Mouse (Mus musculus) Patski (cell line): ENCODE measurements around the gene Mgat4b. TPM values are rescaled to one million over a fixed set of nuclear protein-coding genes. Genes with fewer than 3 reads are reported as not detected.

Experiments used
- ATAC-seq: fragments of 100-300 bp; one replicate; pipeline ENCODE4 v1.8.0; 2021
- CTCF ChIA-PET: fragments of 350-600 bp; sonication (Branson Sonifier 250); formaldehyde crosslinking; loops from one replicate; lab custom pipeline; 2022; ENCODE audit warnings: inconsistent platforms; lab: Charles Lee
- POLR2A ChIA-PET: fragments of 350-600 bp; sonication (Branson Sonifier 250); formaldehyde crosslinking; loops from one replicate; lab custom pipeline; 2022; ENCODE audit warnings: antibody characterized with exemption, inconsistent platforms; lab: Charles Lee
- DNase-seq: peaks from one replicate; pipeline ENCODE4 v3.0.0-alpha.2; 2011; ENCODE audit warnings: low read depth, low spot score
- H3K27me3 ChIP-seq: fragments of 371-371 bp; one replicate; pipeline ENCODE4 v1.5.1; 2021
- CTCF ChIP-seq: fragments of 100-300 bp; IDR thresholded peaks from one replicate; pipeline ENCODE4 v1.5.1; 2021
- in situ Hi-C: fragments of 300-500 bp; cut with MboI; formaldehyde crosslinking; loops from 3 replicates; pipeline ENCODE4 v1.11.1; 2018; ENCODE audit warnings: low pct_unique_long_range_greater_than_20kb, mixed read lengths
- polyA plus RNA-seq: library from polyadenylated mRNA; unstranded; gene quantifications from one replicate; pipeline ENCODE4 v1.2.3, GENCODE M21; 2021

Mgat4b gene
- polyA plus RNA-seq, 1 experiment from 2014 or later: 200 TPM

- CTCF ChIA-PET: interaction anchor here (1.0 to 1.6 kb wide), 3 partner anchors 68 to 134 kb away, joined by 3 to 7 read pairs (median 4); partner anchors contain the start of gene Cby3
- DNase-seq (no peak), ATAC-seq (no peak)
- no peak for TF ChIP-seq CTCF
- no peaks in the 10 kb centered on the region for H3K27me3 ChIP-seq
- in situ Hi-C loops: loop anchor here (5.0 kb wide), 1 partner anchor 67 kb away; no protein-coding TSS in a partner anchor
- POLR2A ChIA-PET: interaction anchor here (0.5 to 1.5 kb wide), 5 partner anchors 17 to 63 kb away, joined by 3 read pairs; partner anchors contain the start of genes Maml1, Mgat4b and Sqstm1
Observed at GRCm38 (mm10) chr11:50229252-50229910, 18.7 kb downstream of the Mgat4b start.

GRCm38 (mm10) chr11:50230481-50231304 is 20.0 kb downstream of the Mgat4b start:
- in situ Hi-C loops: no loop called here
- no peaks in the 10 kb centered on the region for H3K27me3 ChIP-seq
- ChIA-PET CTCF (interaction anchor here (1.1 kb wide), 1 partner anchor 93 kb away, joined by 3 read pairs; no protein-coding TSS in a partner anchor), POLR2A (interaction anchor here (1.0 kb wide), 1 partner anchor 20 kb away, joined by 3 read pairs; the partner anchor contains the start of genes Mgat4b and Sqstm1)
- no peak for TF ChIP-seq CTCF
- DNase-seq (no peak), ATAC-seq (no peak)

GRCm38 (mm10) chr11:50231411-50231810 is 20.7 kb downstream of the Mgat4b start:
- no peak for ATAC-seq
- in situ Hi-C loops: no loop called here
- TF ChIP-seq CTCF: no peak
- CTCF ChIA-PET: interaction anchor here (0.6 to 1.2 kb wide), 4 partner anchors 14 to 94 kb away, joined by 3 to 4 read pairs (median 3); no protein-coding TSS in a partner anchor
- H3K27me3 ChIP-seq: no peaks in the 10 kb centered on the region
- POLR2A ChIA-PET: interaction anchor here (1.0 kb wide), 1 partner anchor 21 kb away, joined by 3 read pairs; the partner anchor contains the start of genes Mgat4b and Sqstm1
- DNase-seq: no peak

GRCm38 (mm10) chr11:50233022-50233421 is 22.3 kb downstream of the Mgat4b start:
- in situ Hi-C loops: no loop called here
- no peak for DNase-seq
- CTCF ChIA-PET: no interaction called here

GRCm38 (mm10) chr11:50233993-50234392 is 23.3 kb downstream of the Mgat4b start:
- no peaks in the 10 kb centered on the region for H3K27me3 ChIP-seq
- ATAC-seq: no peak
- CTCF ChIA-PET: no interaction called here
- DNase-seq: no peak
- POLR2A ChIA-PET: no interaction called here
- no peak for TF ChIP-seq CTCF
- in situ Hi-C loops: no loop called here

More at GRCm38 (mm10) chr11:50233022-50233421, 22.3 kb downstream of the Mgat4b start:
- POLR2A ChIA-PET: no interaction called here
- no peak for TF ChIP-seq CTCF
- ATAC-seq: no peak
- no peaks in the 10 kb centered on the region for H3K27me3 ChIP-seq

GRCm38 (mm10) chr11:50234606-50235005 is 23.9 kb downstream of the Mgat4b start:
- in situ Hi-C loops: no loop called here
- ATAC-seq (no peak), DNase-seq (no peak)
- CTCF ChIA-PET: interaction anchor here (1.0 kb wide), 1 partner anchor 73 kb away, joined by 3 read pairs; no protein-coding TSS in a partner anchor
- POLR2A ChIA-PET: no interaction called here
- no peak for TF ChIP-seq CTCF
- no peaks in the 10 kb centered on the region for H3K27me3 ChIP-seq

- in situ Hi-C loops: no loop called here
- ChIA-PET CTCF (no interaction called here), POLR2A (no interaction called here)
- no peaks in the 10 kb centered on the region for H3K27me3 ChIP-seq
- no peak for DNase-seq
- ATAC-seq: peak; percentile 47
- TF ChIP-seq CTCF: no peak
Observed at GRCm38 (mm10) chr11:50236540-50236936, 25.8 kb downstream of the Mgat4b start.

GRCm38 (mm10) chr11:50236937-50237835 is 26.5 kb downstream of the Mgat4b start:
- ATAC-seq: no peak
- ChIA-PET CTCF (no interaction called here), POLR2A (no interaction called here)
- DNase-seq: no peak
- no peak for TF ChIP-seq CTCF
- no peaks in the 10 kb centered on the region for H3K27me3 ChIP-seq
- in situ Hi-C loops: no loop called here

GRCm38 (mm10) chr11:50238324-50238723 is 27.6 kb downstream of the Mgat4b start, which contains the start of gene Ltc4s:
TSS of gene Ltc4s (minus strand) at chr11:50238616.
- CTCF ChIA-PET: interaction anchor here (1.4 kb wide), 1 partner anchor 77 kb away, joined by 5 read pairs; no protein-coding TSS in a partner anchor
- DNase-seq (no peak), ATAC-seq (no peak)
- H3K27me3 ChIP-seq: no peaks in the 10 kb centered on the region
- no peak for TF ChIP-seq CTCF
- in situ Hi-C loops: no loop called here
- POLR2A ChIA-PET: no interaction called here
